Mouse (Mus musculus): Measurements from ENCODE around the gene Atf1.

Atf1 gene

DNA sequence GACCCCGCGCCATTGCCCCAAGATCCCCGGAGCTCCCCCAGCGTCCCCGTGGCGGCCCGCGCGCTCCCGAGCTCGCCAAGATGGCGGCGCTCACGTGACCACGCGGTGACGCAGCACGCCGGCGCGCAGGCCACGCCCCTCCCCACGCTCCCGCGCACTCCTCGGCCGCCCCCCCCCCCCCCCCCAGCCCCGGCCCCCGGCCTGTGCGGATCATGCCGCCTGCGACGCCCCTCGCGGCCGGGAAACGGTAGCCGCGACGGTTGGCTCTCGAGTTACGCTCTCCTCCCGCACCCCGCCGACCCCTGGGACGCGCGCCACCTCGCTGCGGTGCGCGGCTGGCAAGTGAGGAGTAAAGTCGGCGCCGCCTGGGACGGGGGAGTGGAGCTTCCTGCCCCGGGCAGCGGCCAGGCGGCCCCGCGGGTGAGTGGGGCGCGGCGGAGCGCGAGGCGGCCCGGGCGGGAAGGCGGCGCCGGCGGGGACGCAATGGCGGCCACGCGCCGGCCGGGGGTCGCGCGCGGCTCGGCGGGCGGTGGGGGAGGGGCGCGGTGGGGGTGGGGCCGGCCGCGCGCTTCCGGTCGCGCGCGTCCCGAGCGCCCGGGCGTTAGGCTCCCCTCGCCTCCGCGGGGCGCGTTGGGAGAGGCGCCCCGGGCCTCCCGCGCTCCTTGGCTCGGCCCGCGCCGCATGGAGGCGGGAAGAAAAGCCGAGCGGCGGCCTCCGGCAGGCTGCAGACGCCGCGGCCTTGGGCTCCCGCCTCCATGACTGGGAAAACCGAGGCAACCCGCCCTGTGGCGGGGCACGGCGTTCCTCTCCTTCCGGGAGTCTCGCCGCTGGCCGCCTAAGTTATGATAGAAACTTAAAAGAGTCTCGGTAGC lies at the start of gene Atf1:
Atf1 (plus strand) TSS at position 157 of the 872 bp plus-strand sequence.
- peak; percentile 93 for DNase-seq

DNA sequence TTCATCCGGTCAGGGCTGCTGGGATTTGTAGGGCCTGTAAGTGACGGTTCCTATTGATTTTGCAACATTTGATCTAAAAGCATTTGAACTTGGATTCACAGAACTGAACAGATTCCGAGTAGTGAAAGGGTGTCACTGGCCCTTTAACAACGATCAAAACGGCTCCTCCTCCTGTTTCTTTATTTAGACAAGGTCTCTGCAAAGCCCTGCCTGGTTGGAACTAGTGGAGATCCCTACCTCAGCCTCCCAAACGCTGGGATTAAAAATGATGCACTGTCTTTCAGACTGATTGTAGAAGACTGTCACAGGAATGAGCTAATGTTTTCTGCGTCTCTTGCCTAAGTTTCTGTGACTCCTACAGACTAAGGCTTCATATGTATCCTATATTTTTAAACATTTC lies 49.1 kb upstream of the Atf1 start:
- DNase-seq, result no peak

DNA sequence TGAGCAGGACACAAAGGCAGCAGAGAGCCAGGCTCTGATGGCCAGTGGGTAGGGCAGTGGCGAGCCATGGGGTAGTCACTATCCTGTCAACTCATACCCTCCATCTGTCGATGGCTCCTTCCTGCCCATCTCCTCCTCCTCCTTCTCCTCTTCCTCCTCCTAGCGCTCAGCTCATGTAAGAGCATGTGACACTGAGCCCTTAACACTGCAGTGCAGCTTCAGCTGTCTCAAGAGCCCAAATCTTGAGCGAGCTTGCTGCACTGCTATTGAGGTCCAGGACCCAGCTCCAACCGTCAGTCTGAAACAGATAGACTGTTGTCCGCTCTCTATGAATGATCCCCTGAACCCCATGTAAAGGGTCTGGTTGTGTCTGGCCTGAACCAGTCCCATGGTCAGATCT lies 47.9 kb upstream of the Atf1 start:
- DNase-seq, result no peak

DNA sequence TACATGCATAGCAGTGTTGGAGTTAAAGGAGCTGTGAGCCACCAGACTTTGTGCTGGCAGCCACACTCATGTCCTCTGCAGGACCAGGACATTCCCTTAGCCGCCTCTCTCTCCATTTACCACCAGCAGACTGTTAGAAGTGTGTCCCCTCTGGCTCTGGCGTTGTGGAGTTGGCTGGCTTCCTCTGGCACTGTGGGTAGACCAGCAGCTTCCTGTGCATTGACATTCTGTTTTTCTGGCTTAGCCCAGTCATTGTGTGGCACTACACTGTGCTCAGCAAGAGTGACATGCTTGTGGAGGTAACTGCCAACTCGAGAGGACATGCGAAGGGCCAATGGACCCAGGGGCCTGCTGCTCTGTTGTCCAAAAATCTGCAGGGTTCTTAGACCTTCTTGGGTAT lies 47.4 kb upstream of the Atf1 start:
- no peak for DNase-seq

DNA sequence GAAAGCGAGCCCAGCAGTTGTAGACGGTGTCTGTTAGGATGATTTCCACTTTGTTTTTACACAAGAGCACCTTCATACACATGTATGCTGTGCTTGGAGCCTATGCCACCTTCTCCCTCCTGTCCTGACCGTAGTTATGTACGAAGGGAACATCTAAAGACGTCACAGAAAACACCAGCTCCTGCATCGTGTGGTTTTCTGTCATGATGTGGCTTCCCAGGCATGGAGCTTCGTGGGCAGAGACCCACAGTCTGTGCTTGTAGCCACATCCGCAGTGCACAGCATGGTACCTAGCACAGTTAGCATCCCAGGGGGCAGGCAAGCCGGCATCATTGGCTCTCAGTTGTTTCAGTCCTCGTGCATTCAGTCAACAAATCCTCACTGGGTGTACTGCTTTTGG lies 45.8 kb upstream of the Atf1 start:
- peak; percentile 33 for DNase-seq

DNA sequence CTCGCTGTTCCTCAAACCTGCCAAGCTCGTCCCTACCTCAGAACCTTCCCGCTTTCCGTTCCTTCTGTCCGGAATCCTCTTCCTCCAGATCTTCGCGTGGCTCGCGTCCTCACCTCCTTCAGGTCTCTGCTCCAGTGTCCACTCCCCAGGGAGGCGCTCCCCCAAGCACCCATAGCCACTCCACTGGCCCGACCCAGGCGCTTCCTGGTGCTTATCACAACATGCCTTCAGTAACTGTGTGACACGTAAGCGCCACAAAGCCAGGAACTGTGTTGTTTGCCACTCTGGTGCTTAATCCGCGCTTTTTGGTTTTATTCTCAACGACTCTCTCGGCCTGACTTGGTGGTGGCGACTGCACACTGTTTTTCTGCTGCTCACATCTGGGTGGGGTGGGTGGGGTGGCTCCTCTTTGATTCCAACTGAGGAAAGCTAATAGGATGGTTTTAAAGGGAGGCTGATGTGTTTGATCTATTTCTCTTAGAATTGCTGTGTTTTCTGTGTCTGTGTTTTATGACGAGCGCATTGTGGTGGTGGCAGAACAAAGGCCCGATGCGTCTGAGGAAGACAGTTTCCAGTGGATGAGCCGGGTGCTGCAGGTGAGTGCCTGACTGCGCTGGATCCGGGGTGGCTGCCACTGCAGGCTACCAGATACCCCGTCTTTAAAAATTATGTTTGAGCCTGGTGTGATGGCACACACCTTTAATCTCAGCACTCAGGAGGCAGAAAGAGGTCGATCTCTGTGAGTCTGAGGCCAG lies 44.9 kb upstream of the Atf1 start:
- DNase-seq, result no peak

DNA sequence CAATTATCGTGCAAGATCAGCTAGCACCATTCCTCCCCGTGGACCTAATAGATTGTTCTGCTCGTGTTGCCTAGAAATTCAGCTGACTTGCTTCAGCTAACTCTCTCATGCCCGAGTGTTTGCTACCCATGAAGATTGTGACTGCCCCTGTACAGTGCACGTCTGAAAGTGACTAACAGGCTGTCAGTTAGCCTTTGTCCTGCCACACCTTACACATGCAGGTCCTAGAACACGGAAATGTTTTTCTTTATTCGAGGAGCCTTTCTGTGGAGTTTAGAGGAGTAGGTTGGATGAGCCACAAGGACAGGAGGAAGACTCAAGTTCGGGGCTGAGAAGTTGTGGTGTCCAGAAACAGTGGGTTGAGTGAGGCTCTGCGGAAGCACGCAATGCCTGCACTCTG lies 44.1 kb upstream of the Atf1 start:
- no peak for DNase-seq

DNA sequence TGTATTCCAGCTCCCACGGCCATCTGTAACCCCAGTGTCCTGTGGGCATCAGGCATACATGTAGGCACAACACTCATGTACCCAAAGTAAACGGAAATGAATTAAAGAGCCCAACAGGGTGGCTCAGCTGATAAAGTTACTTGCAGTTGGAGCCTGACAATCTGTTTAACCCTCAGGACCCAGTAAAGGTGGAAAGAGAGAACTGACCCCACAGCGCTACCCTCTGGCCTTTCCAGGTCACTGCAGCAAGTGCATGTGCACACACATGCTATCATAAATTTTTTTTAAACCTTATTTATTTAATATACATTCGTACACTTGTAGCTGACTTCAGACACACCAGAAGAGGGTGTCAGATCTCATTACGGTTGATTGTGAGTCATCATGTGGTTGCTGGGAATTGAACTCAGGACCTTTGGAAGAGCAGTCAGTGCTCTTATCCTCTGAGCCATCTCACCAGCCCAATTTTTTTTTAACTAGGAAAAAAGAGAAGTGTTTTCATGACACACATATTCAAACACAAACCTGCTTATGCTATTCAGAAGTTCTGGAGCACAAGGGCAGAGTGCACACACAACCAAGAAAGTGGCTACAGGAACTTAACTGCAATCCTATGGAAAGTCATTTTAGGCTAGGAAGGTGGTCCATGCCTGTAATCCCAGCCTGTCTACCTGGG lies 42.7 kb upstream of the Atf1 start:
- no peak for DNase-seq

DNA sequence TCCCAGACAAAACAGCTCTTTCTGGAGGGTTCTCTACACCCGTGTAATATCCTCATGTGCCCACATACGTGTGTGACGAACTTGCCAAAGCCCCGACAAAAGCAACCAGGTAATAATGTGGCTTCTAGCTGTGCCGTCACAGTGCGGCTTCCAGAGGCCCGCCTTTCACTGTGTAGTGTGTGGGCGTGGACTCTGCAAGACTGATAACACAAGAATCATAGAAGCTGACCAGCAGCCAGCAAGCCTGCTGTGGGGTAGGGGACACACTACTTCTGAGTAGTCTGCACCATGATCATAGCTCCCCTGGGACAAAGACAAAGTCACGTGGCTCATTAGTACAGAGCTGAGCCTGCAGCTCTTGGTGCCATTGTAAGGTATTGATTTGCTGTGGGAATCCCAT lies 41.4 kb upstream of the Atf1 start:
- no peak for DNase-seq

DNA sequence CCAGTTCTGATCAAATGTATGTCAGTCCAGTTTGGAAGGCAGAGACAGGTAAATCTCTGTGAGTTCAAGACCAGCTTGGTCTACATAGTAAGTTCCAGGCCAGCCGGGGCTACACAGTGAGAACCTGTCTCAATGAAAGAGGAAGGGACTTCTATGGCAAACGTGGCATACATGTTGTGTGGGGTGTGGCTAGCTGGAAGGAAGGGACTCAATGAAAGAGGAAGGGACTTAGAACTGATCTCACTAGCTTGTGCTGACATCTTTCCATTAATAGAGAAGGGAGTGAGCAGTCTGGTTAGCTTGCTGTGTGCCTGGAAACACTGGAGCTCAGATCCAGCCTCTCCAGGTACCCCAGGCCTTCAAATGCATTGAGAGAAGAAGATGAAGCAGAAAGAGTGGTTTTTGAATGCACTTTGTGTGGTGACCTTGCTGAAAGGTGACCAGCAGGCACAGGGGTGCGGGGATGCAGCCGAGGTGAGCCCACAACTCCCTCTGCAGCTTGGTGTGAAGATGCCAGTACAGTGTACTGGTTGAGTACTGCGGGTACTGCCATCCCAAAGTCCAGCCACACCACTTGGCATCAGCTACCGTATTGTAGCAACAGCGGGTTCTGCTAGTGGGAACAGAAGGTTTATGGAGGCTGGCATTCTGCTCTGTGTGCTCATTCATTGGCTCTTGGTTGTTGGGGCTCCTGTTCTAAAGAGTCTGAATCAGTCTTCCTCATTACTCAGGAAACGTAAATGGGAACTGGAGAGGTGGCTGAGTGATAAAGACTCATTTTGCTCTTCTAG lies 40.5 kb upstream of the Atf1 start:
- no peak for DNase-seq

DNA sequence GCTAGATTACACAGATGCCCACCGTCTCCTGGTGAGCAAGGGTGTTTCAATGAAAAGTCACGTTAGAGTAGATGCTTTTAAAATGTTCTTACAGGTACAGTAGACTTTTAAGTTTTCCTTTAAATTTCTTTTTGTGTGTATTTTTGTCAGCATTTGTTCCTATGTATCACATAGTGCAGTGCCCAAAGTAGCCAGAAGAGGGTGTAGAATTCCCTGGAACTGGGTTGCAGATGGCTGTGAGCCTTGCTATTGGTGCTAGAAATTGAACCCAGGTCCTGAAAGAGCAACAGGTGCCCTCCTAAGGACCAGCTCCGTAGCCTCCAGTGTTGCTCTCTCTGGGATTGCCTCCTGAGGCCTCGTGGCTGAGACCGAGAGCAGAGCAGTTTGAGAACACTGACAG lies 39.1 kb upstream of the Atf1 start:
- DNase-seq, result no peak

DNA sequence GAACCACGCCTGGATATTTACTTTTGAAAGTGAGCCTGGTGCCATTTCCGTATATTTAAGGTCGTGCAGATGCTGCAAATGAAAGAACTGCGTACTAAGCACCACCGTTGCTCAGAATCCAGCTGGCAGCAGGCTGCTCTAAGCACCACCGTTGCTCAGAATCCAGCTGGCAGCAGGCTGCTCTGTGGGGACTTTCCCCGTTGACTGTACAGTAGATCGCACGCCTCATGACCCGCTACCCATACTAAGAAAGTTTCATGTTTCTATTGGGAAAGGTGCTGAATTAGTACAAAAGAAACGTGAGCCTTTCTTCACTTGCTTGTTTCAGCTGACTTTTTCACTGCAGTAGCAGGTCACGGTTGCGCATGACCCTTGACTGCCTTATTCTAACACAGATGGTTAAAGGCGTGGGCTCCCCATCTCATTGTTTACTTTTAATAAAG lies 38.6 kb upstream of the Atf1 start:
- no peak for DNase-seq

DNA sequence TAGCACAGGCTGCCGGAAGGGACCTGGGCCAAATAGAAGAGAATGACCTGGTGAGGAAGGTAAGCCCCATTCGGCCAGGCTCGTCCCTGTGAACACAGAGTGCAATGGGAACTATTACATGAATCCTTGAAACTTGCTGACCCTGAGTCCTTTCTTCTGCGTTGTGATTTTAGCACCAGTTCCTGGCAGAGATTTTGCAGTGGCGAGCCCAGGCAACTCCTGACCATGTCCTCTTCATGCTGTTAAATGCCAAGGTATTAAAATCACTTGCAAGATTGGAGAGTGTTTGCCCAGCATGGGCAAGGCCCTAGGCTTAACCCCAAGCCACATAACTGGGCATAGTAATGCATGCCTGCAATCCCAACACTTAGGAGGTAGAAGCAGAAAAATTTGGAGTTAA lies 37.5 kb upstream of the Atf1 start:
- no peak for DNase-seq

DNA sequence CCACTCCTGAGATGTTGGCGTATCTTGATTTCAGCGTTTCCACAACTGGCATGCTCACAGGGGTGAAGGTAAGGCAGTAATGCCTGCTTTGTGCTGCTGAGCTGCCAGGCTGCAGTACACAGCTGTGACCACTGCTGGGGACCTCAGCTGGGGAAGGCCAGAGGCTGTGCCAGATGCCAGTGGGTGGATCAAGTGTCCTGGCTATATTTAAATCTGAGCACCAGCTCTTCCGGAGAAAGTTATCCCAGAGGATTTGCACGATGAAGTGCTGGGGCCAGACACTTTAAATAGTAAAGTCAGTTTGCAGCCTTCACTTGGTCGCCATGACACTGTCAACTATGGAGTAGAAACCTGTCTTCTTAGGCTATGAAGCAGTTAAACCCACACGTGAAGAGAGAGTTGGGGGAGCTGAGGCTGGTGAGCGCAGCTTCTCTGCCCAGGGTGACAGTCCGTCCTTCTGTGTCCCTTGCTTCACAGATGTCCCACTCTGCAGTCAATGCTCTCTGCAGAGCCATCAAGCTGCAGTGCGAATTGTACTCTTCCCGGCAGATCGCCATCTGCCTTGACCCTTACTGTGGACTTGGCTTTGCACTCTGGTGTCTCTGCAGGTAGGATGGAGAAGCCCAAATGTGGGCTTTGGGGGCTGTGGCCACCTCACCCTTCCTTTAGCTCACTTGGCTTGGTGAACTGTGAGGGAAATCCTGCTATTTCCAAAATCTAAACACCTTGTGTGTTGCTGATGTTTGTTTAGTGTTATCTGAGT lies 28.5 kb upstream of the Atf1 start:
- DNase-seq, result no peak

DNA sequence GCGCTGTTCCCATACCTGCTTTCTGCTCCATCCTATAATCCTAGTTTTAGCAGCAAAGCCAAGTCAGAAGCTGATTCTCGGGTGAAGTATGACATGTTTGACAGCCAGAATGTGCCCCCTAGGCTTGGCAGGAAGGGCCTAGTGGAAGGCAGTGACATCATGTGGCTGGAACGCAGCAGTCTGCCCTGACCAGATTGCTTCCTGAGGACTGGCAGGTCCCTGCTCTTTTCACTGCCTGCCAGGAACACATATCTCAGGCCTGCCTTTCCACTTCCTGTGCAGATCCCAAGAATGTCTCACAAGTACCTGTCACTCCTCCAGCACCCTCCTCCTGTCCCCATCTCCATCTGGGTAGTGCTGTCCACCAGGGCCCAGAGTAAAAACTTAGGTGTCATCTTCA lies 27.8 kb upstream of the Atf1 start:
- DNase-seq, result no peak

DNA sequence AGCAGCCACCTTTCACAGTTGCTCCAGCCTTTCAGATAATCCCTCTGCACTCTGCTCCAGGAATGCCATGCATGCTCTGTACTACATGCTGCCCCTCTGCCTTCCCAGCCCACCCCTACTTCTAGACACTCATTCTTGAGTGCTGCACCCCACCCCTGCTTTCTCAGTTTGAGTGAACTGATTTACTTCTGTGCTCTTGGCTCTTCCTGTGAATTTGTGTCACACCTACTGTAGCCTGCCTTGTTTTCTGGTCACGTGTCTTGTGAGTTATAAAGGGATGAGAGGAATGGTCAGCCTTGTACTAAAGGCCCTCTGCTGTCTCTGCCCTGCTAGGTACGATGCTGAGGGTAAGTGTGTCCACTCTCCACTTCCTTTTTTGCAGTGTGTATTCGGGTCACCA lies 25.8 kb upstream of the Atf1 start:
- no peak for DNase-seq

DNA sequence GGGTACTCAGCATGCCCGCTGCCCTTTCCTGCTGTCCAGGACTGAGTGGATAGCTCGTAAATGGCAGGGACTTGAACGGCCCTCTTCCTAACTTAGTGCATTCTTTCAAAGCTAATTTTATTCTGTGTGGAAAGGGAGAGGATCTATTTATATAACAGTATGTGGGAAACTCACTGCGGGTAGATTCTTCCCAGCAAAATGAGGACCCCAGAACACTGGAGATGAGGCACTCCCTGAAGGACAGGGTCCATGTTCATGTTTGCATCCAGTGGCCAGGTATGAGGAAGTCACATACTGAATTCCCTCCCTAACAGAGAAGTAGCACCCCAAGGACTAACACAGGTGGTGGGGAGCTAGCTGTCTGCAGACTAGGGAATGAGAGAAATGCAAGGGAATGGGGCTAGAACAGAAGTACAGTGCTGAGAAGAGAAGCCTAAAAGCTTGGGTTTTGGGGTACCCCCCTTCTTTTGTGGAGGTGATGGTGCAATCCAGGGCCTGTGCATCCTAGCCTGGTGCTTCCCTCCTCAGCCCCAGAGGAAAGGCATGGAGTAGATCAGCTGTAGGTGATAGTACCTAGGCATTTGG lies 25.1 kb upstream of the Atf1 start:
- no peak for DNase-seq

DNA sequence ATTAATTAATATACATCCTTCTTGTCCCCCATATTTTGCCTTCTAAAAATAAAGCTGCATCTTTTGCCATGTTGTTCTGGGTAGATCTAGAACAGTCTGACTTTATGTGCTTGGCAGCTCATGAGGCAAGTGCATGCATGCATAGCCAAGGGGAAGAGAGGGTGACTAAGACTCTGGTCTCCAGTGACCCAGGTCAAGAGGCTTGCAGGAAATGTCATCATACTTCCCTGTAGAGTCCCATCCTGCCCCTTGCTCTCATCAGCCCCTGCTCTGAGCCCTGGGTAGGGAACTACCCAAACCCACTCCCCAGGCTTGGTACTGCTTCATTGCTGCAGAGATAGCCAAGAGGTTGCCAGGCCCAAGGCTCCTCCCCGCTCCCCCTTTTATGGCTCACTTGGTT lies 23.0 kb upstream of the Atf1 start:
- no peak for DNase-seq

DNA sequence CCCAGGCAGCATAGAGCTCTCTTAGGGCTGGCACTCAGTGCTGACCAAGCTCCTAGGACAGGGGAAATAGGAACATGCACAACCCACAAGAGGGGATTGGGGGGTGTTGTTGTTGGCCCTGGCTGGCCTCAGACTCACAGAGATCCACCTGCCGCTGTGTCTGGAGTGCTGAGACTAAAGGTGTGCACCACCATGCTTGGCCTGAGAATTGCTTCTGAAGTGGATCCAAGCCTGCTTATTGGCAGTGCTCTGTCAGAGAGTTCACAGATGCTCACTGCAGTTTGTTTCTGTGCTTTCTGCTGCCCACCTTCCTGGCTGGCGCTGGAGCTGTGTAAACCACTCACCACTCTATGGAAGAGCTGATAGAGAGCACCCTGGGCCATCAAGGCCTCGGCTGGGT lies 17.6 kb upstream of the Atf1 start:
- no peak for DNase-seq

DNA sequence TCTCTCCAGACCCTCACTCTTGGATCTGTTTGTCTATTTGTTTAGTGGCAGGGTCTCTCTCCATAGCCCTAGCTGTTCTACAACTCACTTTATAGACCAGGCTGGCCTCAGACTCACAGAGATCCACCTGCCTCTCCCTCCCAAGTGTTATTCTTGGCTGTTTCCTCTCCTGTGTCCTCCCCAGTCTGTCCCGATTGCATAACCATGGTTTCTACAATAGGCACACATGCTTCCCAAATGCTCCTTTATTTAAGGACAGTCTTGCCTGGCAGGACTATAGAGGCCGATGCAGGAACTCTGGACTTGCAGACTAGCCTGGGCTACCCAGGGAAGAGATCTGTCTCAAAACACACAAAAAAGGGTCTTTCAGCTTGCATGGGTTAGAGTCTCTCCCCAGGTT lies 14.3 kb upstream of the Atf1 start:
- DNase-seq, result no peak

DNA sequence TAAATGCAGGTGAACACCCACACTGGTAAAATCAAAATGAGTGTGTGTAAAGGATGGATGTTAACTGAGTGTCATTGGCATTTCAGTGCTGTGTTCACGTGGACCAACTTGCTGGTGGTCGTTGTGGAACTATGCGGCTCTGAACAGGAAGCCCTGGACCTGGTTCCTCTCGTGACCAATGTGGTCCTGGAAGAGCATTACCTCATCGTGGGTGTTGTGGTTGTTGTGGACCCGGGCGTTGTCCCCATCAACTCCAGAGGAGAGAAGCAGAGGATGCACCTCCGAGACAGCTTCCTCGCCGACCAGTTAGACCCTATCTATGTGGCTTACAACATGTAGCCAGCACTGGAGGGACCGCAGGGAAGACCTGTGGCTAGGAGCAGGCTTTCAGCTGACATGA lies 12.5 kb upstream of the Atf1 start:
- DNase-seq, result no peak

DNA sequence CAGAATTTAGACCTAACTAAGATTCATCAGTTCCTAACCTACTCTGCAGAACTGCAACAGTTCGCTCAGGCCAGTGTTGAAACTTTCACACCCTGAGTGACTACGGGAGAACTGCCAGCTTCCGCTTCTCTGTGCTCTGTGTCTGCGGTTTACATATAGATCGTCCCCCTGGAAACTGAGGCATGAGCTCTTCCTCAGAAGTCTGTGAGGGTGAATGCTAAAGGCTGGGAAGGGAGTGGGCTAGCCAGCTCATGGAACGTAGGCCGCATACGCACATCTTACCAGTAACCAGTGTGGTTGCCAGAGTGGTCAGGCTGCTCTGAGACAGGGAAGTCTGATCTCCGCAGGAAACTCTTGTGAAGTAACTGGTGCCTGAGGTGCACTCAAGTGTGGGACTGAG lies 11.4 kb upstream of the Atf1 start:
- peak; percentile 4 for DNase-seq

Measured in thymus, postnatal 25 days (tissue).